Mouse (Mus musculus): ENCODE results near the gene Teddm2.
"Not testable (repeated sequence)": the region's sequence is repeated elsewhere in the genome, so short reads cannot be mapped to it uniquely, and the experiment has no call there.

The Teddm2 gene

GRCm38 (mm10) chr1:153903006-153903405 lies 3.0 kb upstream of the Teddm2 start:
- DNase-seq: no peak

GRCm38 (mm10) chr1:153900860-153901730 lies 1.1 kb upstream of the Teddm2 start:
- DNase-seq: no peak

GRCm38 (mm10) chr1:153900381-153900780 lies 353 bp upstream of the Teddm2 start:
- DNase-seq: peak in 1 of 2 experiments; percentile 62

GRCm38 (mm10) chr1:153898989-153899730 lies 868 bp downstream of the Teddm2 start:
- no peak for DNase-seq

- DNase-seq: no peak
Observed at GRCm38 (mm10) chr1:153897196-153897595, 2.8 kb downstream of the Teddm2 start.

GRCm38 (mm10) chr1:153894979-153895378 lies 5.0 kb downstream of the Teddm2 start:
- peak; percentile 22 to 37 for DNase-seq

GRCm38 (mm10) chr1:153894201-153894893 lies 5.7 kb downstream of the Teddm2 start:
- DNase-seq: no peak

GRCm38 (mm10) chr1:153893746-153894145 lies 6.3 kb downstream of the Teddm2 start:
- no peak for DNase-seq

- DNase-seq: no peak
Observed at GRCm38 (mm10) chr1:153891442-153891841, 8.6 kb downstream of the Teddm2 start, which contains the start of gene Teddm1a. Gene Teddm1a (plus strand): TSS chr1:153891742.

GRCm38 (mm10) chr1:153890121-153890520 lies 9.9 kb downstream of the Teddm2 start:
- DNase-seq: no peak

GRCm38 (mm10) chr1:153886024-153886633 lies 13.9 kb downstream of the Teddm2 start:
- DNase-seq: no peak

GRCm38 (mm10) chr1:153880391-153880790 lies 19.6 kb downstream of the Teddm2 start:
- DNase-seq: not testable (repeated sequence)

- DNase-seq: no peak
Observed at GRCm38 (mm10) chr1:153874045-153874444, 26.0 kb downstream of the Teddm2 start, which contains the start of gene Teddm1b. Gene Teddm1b (plus strand): TSS chr1:153874345.

GRCm38 (mm10) chr1:153855946-153856345 lies 44.1 kb downstream of the Teddm2 start:
- no peak for DNase-seq

- DNase-seq: peak; percentile 21 to 41
Observed at GRCm38 (mm10) chr1:153852696-153853095, 47.3 kb downstream of the Teddm2 start.

- DNase-seq: no peak
Observed at GRCm38 (mm10) chr1:153846867-153847266, 53.2 kb downstream of the Teddm2 start.

- no peak for DNase-seq
Observed at GRCm38 (mm10) chr1:153846420-153846819, 53.6 kb downstream of the Teddm2 start.

- DNase-seq: no peak
Observed at GRCm38 (mm10) chr1:153844042-153844441, 56.0 kb downstream of the Teddm2 start, which contains the start of gene Rgsl1. Gene Rgsl1 (minus strand): TSS chr1:153844142.

- DNase-seq: peak; percentile 54 to 72
Observed at GRCm38 (mm10) chr1:153842121-153842740, 57.8 kb downstream of the Teddm2 start.

GRCm38 (mm10) chr1:153836036-153836435 lies 64.0 kb downstream of the Teddm2 start:
- DNase-seq: no peak

- no peak for DNase-seq
Observed at GRCm38 (mm10) chr1:153830746-153831145, 69.3 kb downstream of the Teddm2 start.

- DNase-seq: no peak
Observed at GRCm38 (mm10) chr1:153820216-153820615, 79.8 kb downstream of the Teddm2 start.

Measured in thymus, adult 18-20 months (tissue).